Mouse (Mus musculus) A20 (cell line): ENCODE results near the gene Slco3a1.

Experiments used
- DNase-seq: peaks from one replicate; pipeline ENCODE4 v3.0.0-alpha.2; 2011; ENCODE audit warnings: low read depth, low spot score

Slco3a1 gene

GRCm38 (mm10) chr7:74353240-74353639, 201.3 kb downstream of the Slco3a1 start:
- no peak for DNase-seq

- no peak for DNase-seq
Observed at GRCm38 (mm10) chr7:74348318-74348890, 206.2 kb downstream of the Slco3a1 start.

DNA sequence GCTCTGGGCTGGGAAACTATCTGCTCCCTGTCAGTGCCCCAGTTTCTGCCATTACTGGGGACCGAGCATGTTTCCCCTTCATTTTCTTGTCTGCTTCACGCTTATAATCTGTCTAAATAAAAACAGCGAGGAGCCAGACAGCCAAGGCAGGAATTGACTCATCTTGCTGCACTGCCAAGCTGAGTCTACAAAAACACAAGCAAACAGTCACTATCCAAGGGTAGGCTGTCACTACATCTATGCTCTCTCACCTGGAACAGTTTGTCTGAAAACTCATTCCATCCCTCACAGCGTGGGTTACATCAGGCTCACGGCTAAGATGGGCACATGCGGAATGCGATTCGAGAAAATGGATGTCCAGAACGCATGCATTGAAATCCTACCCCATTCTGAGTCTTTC, 207.6 kb downstream of the Slco3a1 start:
- DNase-seq: no peak

GRCm38 (mm10) chr7:74346451-74346850, 208.1 kb downstream of the Slco3a1 start:
- DNase-seq: no peak

- DNase-seq: no peak
Observed at GRCm38 (mm10) chr7:74341149-74341805, 213.3 kb downstream of the Slco3a1 start.

- DNase-seq: no peak
Observed at GRCm38 (mm10) chr7:74340419-74340954, 214.1 kb downstream of the Slco3a1 start.

GRCm38 (mm10) chr7:74337677-74338420, 216.7 kb downstream of the Slco3a1 start:
- DNase-seq: no peak

DNA sequence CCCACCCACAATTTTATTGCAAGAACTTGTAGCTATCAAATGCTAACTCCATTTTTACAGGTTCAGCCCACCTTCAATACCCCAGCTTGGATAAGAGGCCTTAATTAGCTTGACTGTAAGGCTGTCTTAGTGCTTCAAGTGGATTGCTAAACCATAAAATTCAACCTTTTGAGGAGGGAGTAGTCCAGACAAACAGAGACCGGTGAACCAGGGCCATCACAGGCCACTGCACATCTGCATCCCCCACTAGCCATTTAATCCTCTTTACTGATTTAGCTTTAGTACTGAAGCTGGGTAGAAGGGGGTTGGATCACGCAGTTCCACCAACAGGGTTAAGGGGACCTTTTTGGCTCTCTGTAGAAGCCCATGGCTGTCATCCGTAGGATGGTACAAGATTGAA, 222.3 kb downstream of the Slco3a1 start:
- no peak for DNase-seq

DNA sequence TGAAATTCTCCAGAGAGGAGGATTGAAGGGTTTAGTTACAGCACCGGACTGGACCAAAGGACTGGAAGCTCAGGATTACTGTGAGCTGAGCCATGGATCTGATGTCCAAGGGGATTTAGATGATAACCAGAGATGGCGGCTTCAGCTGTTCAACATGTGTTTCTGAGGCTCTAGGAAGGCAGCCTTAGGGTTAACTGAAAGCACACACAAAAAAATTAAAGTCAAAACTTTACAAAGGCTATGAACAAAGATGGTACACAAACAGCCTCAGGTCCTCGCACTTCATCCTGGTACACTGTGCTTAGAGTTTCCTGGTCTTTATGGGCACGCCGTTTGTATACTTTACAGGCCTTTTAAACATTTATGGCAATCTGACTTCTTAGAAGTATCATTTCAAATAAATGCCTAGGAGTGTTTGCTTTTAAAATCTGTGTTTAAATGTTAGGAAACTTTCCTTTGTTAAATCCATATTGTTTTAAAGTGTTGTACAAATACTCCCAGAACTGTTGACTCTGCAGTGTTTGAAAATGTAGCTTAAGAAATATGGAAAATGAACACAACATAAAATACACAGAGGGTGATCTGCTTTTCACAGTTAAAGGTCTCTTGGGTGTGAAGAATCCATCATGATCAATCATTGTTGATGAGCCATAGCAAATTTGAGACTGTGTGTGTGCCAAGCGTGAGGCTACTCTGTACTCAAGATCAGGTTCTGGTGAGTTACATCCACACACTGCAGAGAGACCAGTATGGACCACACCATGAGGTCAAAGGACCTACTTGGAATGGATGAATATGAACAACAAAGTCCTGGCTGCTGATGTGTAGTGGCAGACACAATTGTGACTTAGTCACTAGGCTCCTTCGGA, 223.5 kb downstream of the Slco3a1 start:
- no peak for DNase-seq

GRCm38 (mm10) chr7:74330117-74330857, 224.3 kb downstream of the Slco3a1 start:
- DNase-seq: no peak

- no peak for DNase-seq
Observed at GRCm38 (mm10) chr7:74329004-74329403, 225.6 kb downstream of the Slco3a1 start.

- DNase-seq: no peak
Observed at GRCm38 (mm10) chr7:74327716-74328115, 226.9 kb downstream of the Slco3a1 start.

DNA sequence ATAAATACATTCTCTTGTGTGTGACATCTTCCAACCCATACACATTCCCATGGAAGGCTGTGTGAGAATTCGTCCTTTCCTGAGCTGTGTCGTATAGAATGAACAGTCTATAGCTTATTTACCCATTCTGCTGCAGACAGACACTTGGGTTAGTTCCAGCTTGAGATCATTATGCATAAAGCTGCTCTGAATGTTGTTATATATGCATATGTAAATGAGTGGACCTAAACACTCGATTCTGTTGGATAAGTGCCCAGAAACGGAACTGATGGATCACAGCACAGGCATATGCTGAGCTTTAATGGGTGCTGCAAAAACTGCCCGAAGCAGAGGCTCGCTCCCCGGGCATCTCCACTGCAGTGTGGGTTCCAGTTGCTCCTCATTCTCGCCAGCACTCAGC, 229.5 kb downstream of the Slco3a1 start:
- no peak for DNase-seq

- DNase-seq: no peak
Observed at GRCm38 (mm10) chr7:74323683-74324082, 230.9 kb downstream of the Slco3a1 start.

GRCm38 (mm10) chr7:74323194-74323593, 231.4 kb downstream of the Slco3a1 start:
- no peak for DNase-seq

GRCm38 (mm10) chr7:74320635-74321034, 233.9 kb downstream of the Slco3a1 start:
- DNase-seq: no peak

DNA sequence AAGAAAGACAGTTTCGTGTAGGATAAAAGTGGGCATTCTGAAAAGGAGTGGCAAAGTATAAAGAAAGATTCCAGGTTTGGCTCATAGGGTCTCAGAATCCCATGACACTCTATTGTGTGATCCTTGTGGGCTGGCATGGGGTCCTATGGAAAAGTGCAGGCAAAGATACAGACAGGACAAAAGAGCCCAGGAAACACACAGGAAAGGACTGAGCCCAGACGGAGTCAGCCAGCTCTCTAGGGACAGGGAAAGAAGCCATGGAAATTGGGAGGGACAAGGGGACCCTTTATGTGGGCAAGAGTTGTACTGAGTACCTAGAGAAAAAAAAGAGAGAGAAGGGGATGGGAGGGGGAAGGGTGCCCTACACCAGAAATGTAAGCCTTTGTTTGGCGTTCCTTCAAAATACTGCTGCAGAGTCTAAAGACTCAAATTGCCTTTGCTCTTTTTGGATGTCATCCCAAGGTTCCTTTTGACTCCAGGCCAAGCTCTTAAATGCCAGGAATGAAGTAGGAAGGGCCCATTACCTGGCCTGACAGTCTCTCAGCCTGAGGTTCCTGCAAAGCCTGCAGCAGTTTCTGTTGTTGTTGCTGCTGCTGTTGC, 238.6 kb downstream of the Slco3a1 start:
- DNase-seq: no peak

DNA sequence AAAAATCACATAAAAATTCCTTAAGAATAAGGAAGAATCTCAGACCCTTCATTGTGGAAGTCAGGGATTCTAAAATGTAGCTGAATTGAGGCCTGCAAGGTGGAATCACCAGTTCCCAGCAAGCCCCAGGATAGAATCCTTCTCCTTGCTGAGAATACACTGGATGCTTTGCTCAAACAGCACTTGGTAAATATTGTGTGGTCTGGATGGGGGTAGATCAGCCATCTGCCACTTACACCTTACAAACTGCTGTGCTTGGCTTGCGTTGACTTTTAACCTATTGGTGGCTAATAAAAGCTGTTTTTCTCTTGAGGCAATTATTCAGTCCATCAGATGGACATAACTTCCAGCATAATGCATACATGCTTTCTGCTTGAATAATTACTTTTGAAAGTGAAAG, 240.3 kb downstream of the Slco3a1 start:
- no peak for DNase-seq

GRCm38 (mm10) chr7:74313279-74314105, 241.1 kb downstream of the Slco3a1 start:
- no peak for DNase-seq

GRCm38 (mm10) chr7:74311536-74311935, 243.0 kb downstream of the Slco3a1 start:
- DNase-seq: no peak
